ENCODE assay signal across 10 mouse cellular contexts in the genomic region with DNA sequence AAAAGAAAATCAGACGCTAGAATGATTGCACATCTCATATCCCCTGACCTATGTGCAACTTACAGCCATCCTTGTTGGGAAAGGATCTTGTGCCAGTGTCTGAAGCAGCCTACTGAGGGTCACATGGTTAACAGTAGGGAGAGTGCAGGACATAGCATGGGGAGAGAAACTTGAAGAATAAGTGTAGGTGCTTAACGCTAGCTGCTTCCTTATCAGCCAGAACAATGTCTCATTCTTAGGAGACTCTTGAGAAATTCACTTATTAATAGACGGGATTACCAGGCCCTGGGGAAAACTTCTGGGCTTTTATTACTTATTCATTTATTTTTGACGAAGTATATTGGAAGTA.
"Had no signal": no experiment of that assay in that cellular context is flagged by ENCODE, and none has a peak within 500 bp of the region (broad histone marks: within the 10 kb centered on the region; RNA-seq: fewer than 3 reads in every experiment).

No protein-coding gene starts in this region.

- H3K27ac ChIP-seq: limb, embryonic 10.5 days; liver, embryonic 12.5 days; midbrain, embryonic 12.5 days had no signal

- DNase-seq: kidney, adult 2 months; kidney, postnatal 25 days; right cerebral cortex, postnatal 25 days; thymus, adult 18-20 months; thymus, postnatal 14 days had no signal

- H3K4me3 ChIP-seq: limb, embryonic 10.5 days; liver, embryonic 12.5 days; midbrain, embryonic 12.5 days had no signal

- H3K9me3 ChIP-seq: limb, embryonic 10.5 days; liver, embryonic 12.5 days; midbrain, embryonic 12.5 days had no signal

- H3K27me3 ChIP-seq: midbrain, embryonic 12.5 days had no signal

- H3K4me1 ChIP-seq: midbrain, embryonic 12.5 days had no signal

- ATAC-seq: intestine, embryonic 16.5 days; liver, embryonic 12.5 days; midbrain, embryonic 16.5 days had no signal

- H3K4me2 ChIP-seq: liver, embryonic 12.5 days; midbrain, embryonic 12.5 days had no signal

- H3K9ac ChIP-seq: liver, embryonic 12.5 days; midbrain, embryonic 12.5 days had no signal

- H3K36me3 ChIP-seq: liver, embryonic 12.5 days; midbrain, embryonic 12.5 days had no signal
